Mouse (Mus musculus) ZHBTc4 (cell line): ENCODE measurements at regions not wholly inside any gene's neighbourhood (a gene's known extent, or its start where the extent isn't known, plus 50 kb on each side); places are given as distances from the start of the nearest gene placed in this dataset.
A peak's percentile ranks its signal among the peaks of the same experiment; 100 is the strongest.

Experiments used
- DNase-seq: peaks from one replicate; pipeline ENCODE4 v3.0.0-alpha.2; 2011; ENCODE audit warnings: low read depth, low spot score

DNA sequence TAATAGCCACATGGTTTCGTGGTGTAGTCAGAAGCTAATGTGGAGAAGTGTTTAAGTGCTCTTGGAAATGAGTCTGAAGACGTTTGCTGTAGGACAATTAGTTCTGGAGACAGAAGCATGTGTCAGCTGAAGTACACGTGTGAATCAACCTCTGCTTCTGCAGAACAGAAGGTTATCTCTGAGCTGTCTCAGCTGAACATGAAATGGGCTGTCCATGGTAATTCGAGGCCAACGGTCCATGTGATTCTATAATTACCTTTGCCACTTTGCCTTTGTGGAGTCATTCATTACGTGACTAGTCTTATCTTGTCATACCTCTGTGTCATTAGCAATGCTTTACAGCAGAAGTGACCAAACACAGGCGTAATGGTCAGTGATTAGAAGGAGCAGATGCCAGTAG is 295.6 kb upstream of the Veph1 start:
- no peak for DNase-seq

- peak; percentile 57 for DNase-seq
Measured at GRCm38 (mm10) chr3:66590775-66591174, 294.1 kb upstream of the Veph1 start.

- DNase-seq, result no peak
Measured at GRCm38 (mm10) chr3:66589483-66589882, 292.8 kb upstream of the Veph1 start.

- no peak for DNase-seq
Measured at GRCm38 (mm10) chr3:66584831-66585230, 288.2 kb upstream of the Veph1 start.

DNA sequence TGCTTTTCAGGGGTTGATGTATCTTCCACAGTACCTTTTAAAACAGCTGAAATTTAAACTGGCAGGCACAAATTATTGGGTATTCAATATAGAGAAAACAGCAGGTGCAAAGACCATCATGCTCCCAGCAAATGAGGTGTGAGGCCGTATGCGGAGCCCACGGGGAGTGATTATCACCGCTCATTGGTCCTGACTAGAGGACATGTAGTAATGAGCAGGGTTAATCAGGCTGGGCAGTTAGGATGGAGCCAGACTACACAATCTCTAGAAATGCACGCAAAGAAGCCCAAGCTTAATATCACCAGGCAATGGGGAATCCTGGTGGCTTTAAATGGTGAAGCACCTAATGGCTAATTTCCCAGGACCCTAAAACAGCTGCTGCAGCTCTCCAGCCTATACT is 287.5 kb upstream of the Veph1 start:
- DNase-seq, result no peak

- no peak for DNase-seq
Measured at GRCm38 (mm10) chr3:66576659-66577058, 280.0 kb upstream of the Veph1 start.

- no peak for DNase-seq
Measured at GRCm38 (mm10) chr3:66574321-66574720, 277.7 kb upstream of the Veph1 start.

DNA sequence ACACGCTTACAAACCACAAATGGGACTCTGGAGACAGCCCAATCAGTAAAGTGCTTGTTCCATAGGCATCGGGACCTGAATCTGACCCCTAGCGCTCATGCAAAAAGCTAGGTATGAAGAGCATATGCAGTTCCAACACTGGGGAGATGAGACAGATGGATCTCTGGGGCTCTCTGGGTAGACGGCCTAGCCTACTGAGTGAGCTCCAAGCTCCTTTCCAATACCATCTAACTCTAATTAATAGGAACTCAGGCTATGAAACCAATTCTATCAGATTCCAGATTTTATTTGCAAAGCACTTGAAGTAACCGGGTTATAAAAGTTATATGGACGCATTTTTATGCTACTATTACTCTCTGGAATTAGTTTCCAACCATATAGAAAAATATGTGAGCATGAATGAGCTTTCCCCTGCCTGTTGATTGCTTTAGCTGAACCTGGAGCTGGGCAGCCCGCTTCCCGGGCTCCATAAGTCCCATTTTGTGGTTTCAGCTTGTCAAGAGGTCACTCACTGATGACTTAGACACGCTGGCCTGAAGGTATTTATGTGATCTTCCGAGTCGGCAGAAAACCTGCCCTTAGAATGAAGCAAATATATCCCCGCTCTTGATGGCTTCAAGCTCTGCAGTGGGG is 276.4 kb upstream of the Veph1 start:
- no peak for DNase-seq

- peak; percentile 58 for DNase-seq
Measured at GRCm38 (mm10) chr3:66570342-66570741, 273.7 kb upstream of the Veph1 start.

GRCm38 (mm10) chr3:66564268-66565245 is 267.9 kb upstream of the Veph1 start:
- no peak for DNase-seq

DNA sequence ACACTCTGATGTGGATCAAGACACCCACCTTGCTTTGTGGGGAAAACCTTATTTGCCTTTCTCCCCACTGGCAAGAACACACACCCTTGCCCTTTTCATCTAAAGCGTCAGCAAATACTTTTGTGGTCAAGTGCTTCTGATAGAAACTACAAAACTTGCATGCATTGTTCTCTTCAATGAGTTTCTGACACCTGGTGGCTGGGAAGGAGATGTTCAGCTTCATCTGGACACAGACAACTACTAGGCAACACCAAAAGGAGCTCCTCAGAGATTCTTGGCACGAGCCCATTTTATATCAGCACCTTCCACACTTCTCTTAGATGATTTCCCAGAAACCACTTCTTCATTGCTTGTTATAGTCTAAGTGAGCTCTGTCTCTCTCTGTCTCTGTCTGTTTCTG is 266.7 kb upstream of the Veph1 start:
- peak; percentile 18 for DNase-seq

DNA sequence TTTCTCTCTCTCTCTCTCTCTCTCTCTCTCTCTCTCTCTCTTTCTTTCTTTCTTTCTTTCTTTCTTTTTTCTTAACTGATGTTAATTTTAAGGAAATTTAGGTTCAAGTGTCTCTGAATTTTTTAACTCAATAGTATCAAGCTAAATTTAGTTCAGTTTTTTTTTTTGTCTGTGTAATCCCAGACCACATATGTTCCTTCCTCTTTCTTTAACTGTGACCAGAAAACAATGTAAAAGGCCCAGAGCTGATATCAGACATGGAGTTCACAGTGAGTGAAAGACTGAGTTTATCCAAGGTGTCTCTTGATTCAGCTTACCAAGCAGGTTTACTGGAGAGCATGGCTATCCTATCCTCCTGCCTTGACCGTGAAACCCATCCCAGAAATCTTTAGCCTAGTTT is 258.9 kb upstream of the Veph1 start:
- DNase-seq, result no peak

- DNase-seq, result no peak
Measured at GRCm38 (mm10) chr3:66550920-66551319, 254.3 kb upstream of the Veph1 start.

DNA sequence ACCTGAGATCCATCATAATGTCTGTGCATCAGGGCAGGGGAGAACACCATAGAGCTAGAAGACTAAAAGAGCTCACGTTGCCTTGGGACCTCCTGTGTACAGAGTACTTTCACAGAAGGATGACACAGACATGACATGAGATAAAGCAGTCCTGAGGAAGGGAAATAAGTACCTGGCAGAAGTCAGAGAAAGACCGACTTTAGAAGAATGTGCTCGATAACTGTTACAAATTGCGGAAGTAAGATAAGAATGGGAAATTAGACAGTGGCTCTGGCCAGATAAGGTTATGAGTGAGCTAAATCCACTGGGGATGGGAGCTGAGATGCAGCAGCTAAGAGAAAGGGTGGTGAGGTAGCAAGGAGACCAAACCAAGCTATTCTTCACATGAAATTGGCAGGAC is 249.9 kb upstream of the Veph1 start:
- no peak for DNase-seq

DNA sequence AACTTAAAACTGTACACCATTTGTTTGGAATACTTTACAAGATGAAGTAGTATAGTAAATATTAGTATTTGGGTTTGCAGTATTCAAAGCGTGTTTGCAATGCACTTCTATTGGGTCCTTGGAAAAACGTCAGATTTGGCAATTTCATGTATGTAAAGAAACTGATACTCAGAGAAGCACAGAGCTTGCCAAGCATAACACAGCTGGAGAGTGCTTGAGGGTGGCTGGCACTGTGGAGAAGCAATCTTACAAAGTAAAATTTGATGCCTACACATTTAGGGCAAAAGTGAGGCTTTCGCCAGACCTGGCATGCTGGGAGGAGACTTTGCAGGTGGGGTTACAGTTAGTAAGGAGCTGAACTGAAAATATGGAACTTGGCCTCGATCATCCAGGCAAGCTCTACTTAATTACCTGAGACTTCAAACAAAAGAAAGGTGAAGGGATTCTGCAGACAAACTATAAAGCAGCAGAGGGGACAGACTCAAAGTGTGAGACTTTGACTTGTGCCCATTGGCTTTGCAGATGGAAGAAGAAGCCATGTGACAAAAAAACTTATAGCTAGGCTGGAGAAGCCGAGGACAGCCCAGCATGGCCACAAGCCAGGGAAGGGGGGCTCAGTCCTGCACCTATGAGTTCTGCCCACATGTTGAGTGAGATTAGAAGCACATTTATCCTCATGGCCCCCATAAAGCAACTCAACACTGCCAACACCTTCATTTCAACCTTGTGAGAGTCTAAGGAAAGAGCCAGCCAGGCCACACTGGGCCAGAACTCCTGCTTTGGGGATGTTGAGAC is 247.7 kb upstream of the Veph1 start:
- DNase-seq, result no peak

DNA sequence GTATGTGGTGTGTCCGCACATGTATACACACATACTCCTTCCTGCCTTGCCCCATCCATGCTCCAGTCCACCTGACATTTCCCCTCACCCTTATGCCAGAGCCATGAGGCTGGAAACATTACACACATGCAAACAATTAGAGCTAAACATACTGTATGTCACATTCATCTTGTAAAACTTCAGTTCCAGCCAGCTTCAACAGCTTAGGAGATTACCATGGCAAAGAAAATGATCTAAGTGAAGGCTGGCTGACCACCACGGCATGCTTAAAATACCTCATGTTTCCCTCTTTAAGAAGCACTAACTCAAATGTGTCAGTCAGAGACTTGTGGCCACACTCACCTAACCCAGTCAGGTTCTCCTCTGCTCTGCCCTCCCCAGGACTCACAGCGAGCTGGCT is 246.2 kb upstream of the Veph1 start:
- DNase-seq, result no peak

GRCm38 (mm10) chr3:66537913-66538312 is 241.3 kb upstream of the Veph1 start:
- DNase-seq, result no peak

- DNase-seq, result no peak
Measured at GRCm38 (mm10) chr3:66537106-66537893, 240.7 kb upstream of the Veph1 start.

- DNase-seq, result no peak
Measured at GRCm38 (mm10) chr3:66536673-66537072, 240.0 kb upstream of the Veph1 start.

- no peak for DNase-seq
Measured at GRCm38 (mm10) chr3:66535786-66536529, 239.3 kb upstream of the Veph1 start.

- no peak for DNase-seq
Measured at GRCm38 (mm10) chr3:66519925-66520324, 223.3 kb upstream of the Veph1 start.
